Mouse (Mus musculus) c-Kit-positive CD71-positive TER-119-positive erythroid progenitor cells, embryonic 14.5 days (primary cell): ENCODE results near the gene Fam3c.

Source experiments
- DNase-seq: peaks from one replicate; pipeline ENCODE4 v3.0.0-alpha.2; 2013; ENCODE audit warnings: low spot score

Gene Fam3c

GRCm38 (mm10) chr6:22356086-22356507 lies at the start of gene Fam3c:
TSS of gene Fam3c (minus strand) at chr6:22356243.
- DNase-seq, result peak; percentile 88

GRCm38 (mm10) chr6:22405021-22405420 lies 49.0 kb upstream of the Fam3c start:
- DNase-seq, result no peak

DNA sequence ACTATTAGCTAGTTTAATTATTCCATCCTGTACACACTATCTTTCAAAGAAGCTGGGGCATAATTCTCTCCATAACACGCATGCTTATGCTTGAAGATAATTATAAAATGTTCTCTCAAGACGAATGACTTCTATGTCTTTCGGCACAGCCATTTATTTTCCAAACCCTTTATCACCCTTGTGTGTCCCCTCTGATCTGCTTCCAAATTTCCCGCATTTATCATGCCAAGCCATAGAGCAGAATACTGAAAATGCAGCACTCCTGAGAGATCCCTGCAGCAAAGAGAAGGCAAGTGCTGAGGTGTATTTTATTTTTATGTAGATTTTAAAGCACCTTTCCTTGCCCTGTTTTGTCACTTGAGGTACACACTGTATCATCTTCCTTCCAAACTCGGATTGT lies 47.7 kb upstream of the Fam3c start:
- DNase-seq, result no peak

DNA sequence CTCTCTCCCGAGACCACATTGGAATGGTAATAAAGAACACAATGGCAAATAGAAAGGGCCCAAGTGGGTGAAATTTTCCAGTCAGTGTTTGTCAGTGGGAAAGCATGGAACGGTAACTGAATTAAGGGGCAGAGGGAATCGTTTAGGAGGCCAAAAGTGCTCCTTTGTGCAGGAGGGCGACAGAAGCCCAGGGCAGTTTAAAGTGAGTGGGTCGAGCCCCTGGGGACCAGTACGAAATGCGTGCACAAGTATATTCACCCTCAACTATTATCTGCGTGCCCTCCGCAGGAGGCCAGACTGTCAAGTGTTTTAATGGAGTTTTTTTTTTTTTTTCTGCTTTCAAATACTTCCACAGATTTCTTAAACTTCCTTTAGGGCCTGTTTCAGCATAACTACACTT lies 47.3 kb upstream of the Fam3c start:
- DNase-seq, result no peak

- DNase-seq, result no peak
Observed at GRCm38 (mm10) chr6:22402548-22403164, 46.6 kb upstream of the Fam3c start.

GRCm38 (mm10) chr6:22402037-22402436 lies 46.0 kb upstream of the Fam3c start:
- no peak for DNase-seq

- no peak for DNase-seq
Observed at GRCm38 (mm10) chr6:22398079-22398774, 42.2 kb upstream of the Fam3c start.

DNA sequence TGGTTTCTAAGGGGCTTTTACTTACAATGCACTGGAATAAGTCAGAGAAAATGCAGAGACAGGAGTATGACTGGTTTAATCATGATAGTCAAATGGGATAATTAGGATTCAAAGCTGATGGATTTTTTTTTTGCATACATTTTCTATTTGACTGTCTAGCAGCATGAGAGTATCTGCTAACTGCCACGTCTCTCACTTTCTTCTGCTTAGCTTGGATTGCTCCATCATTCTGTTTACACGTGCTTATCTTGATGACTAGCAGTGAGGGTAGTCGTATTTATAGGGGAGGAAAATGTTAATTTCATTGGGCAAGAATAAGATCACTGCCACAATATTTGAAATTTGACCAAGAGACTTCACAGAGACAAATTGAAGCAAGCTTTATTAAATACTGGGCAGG lies 39.2 kb upstream of the Fam3c start:
- DNase-seq, result no peak

DNA sequence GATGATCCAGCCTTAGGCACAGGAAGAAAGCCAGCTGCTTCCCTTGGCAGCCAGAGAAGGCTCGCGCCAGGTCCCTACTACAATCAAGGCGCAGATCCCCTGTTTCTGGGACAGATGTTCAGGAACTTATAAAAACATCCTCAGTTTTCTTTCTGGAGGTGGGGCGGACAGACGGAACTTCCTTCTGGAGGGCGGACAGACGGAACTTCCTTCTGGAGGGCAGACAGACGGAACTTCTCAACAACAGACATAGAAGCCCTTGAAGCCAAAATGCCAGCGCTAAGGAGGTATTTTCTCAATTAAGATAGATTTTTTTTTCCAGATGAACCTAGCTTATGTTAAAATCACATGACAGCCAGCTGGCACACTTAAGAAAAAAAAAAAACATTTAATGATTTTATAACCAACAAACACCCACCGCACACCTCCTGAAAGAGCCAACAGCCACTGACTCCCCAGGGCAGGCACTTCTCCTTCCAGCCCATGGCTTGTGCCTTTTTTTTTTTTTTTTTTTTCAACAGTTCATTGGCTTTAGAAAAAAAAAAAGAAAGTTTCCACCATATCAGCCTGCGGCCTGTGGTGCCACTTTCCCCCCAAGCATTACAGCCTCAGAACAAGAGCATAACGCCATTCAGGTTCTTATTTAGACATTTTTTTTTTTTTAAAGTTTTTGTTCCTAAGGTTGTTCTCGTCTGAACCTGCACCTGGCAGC lies 34.8 kb upstream of the Fam3c start:
- DNase-seq, result no peak

DNA sequence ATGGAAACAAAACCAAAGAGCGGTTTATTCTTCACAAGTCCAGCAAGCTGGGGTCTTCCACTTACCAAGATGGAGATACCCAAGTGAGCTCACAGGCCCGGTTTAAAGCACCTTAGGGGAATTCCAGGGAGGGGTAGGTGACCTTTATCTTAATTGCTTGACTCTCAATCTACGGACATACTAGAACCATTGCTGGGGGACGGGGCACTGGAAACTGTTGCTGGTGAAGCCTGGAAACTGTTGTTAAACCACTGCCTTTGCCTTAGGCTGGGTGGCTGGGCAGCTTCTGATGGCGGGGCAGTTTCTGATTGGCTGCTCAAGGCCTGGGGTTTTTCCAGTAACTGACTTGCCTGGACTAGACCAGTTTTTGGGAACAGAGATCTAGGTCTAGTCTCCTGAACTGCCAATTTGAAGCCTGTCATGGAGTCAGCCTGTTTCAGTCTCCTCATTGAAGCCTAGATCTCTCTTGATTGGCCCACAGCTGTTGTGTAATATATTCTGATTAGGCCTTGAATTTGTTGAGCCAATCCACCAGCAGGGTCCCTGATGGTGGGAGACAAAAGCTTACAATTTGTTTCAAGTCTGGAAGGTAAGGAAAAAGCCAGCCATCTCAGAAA lies 29.3 kb upstream of the Fam3c start:
- no peak for DNase-seq

- DNase-seq, result no peak
Observed at GRCm38 (mm10) chr6:22380269-22380668, 24.2 kb upstream of the Fam3c start.

- no peak for DNase-seq
Observed at GRCm38 (mm10) chr6:22379831-22380230, 23.8 kb upstream of the Fam3c start.

DNA sequence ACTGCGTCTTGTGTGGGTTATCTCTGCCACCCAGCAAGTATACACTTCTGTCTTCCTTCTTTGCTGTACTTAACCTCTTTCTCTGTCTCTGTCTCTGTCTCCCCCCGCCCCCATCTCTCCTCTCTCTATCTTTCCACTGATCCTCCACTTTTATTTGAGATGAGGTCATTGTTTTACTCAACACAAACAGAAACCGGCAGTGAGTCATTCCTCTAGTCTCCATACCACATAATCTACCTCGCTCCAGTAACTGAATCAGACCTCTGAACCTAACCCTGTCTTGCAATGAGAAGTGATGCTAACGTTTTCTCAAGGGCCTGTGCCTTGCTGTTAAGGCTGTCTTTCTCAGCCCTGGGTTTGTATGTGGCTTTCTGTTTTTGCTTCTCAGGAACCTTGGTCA lies 22.4 kb upstream of the Fam3c start:
- DNase-seq, result no peak

DNA sequence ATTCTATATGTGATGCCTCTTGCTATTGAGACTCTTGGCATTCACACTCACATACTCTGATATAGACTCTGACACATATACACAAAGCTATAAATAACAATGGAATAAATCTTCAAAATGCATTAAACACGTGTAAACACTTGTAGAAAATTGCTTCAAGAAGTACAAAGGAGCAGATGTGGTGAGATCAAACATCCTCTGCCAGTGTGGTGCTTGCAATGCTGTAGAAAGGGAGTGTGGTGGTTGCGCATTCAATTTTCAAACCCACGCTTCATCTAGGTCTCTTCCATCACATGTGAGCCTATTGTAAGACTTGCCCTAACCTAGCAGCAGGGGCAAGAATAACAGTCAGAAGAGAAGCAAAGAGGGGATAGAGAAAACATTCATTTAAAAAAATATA lies 18.7 kb upstream of the Fam3c start:
- no peak for DNase-seq

DNA sequence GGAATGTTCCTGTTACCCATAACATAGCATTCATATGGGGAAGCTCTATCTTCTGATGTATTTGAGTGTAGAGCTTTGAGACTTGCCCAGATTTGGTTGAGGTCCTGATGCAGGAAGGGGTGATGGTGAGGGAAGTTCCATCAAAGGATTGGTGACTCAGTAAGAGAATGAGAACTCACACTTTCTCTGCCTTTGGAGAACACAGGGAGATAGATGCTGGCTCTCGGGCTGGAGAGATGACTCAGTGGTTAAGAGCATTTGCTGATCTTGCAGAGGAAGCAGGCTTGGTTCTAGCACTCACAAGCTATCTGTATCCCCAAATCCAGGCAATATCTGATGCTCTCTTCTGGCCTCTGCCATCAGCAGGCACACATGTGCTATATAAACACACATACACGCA lies 17.4 kb upstream of the Fam3c start:
- DNase-seq, result no peak

DNA sequence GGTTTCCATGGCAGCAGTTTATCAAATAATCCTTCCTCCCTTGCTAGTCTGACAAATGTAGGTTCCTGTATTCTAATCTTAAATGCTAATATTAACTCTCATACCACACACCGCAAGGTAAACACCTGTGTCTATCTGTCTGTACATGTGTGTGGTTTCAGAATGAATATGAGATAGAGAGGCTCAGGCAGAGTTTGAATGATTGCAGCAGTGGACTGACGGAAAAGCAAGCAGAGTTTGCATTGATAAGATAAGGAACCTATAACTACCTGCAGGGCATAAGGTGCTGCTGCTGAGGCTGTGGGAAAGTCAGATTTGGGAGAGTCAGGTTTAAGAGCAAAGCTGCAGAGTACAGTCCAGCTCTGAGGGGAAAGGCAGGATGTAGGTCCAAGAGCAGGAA lies 10.9 kb upstream of the Fam3c start:
- no peak for DNase-seq

- DNase-seq, result no peak
Observed at GRCm38 (mm10) chr6:22363590-22363989, 7.5 kb upstream of the Fam3c start.

DNA sequence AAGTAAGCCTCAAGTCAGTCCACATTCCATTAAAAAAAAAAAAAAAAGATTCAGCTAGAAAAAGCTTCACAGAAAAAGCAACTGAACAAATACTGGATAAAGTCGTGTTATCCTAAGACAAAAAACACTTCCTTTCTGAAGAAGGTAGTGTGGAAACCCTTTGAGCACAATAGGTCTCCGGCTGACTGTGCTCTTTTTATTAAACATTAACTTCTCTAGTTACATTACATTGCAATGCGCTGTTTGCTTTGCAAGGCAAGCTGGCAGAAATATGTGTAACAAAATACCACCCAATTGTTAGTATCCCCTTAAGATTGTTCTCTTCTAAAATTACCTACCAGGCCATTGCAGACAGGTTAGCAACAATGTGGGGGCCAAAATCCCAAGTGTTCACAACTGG lies 5.9 kb upstream of the Fam3c start:
- no peak for DNase-seq

- DNase-seq, result no peak
Observed at GRCm38 (mm10) chr6:22359019-22359418, 3.0 kb upstream of the Fam3c start.

- DNase-seq, result no peak
Observed at GRCm38 (mm10) chr6:22357351-22357750, 1.3 kb upstream of the Fam3c start.

DNA sequence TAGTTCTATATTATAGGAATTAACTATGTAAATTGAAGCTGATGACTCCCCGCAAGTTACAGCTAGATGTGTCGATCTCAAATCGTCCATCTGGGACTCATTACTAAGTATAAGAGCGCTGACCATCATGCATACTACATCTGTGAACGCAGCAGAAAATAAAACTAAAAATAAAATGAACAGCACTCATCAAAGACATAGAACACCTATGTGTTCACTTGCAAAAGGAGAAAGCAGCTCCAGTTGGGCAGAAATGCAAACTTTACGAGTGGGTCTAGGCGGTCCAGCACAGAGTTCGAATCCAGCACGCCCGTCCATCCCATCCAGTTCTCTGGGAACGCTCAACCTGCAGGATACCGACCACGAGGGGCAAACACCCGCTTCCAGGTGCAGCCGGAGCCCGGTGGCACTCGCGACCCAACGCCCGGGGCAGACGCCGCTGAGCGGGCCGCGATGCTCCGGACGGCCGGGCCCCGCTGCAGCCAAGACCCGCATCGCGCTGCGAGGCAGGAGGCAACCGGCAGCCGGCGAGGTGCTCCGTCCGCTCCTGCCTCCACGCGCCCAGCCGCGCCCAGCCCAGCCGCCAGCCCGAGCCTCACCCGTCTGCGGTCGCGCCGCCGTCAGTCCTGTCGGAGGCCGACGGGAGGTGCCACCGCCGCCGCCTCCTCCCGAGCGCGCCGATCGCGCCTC lies 502 bp downstream of the Fam3c start:
- peak; percentile 15 for DNase-seq

DNA sequence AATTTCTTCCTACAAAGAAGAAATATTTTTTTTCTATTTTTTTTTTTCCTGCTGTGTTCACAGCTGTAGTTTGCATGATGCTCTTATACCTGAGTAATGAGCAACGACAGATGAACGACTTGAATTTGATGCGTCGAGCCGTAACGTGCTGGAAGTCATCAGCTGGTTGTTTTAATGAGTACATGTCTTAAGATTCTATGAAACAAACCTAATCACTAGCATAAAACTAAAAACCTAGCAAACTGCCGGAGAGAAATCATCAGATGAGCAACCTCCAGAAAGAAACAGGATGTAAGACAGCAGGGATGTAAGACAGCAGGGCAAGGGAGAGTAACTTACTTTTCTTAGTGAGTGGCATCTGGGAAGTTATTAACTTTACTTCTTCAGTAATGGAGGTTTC lies 1.4 kb downstream of the Fam3c start:
- DNase-seq, result no peak
